Mouse (Mus musculus): ENCODE measurements at regions not wholly inside any gene's neighbourhood (a gene's known extent, or its start where the extent isn't known, plus 50 kb on each side); places are given as distances from the start of the nearest gene placed in this dataset.

GRCm38 (mm10) chr12:117417991-117418390 lies 98.3 kb upstream of the Rapgef5 start:
- Histone ChIP-seq H3K4me2 (ENCODE audit: low read depth) (no peak overlapping the region), H3K36me3 (ENCODE audit: control insufficient read depth, insufficient read depth) (no peaks in the 10 kb centered on the region), H3K79me2 (ENCODE audit: control insufficient read depth, insufficient read depth) (no peaks in the 10 kb centered on the region), H3ac (ENCODE audit: control insufficient read depth, insufficient read length) (no peak overlapping the region), H3K27me3 (ENCODE audit: control insufficient read depth, insufficient read depth, insufficient read length) (no peaks in the 10 kb centered on the region), H3K4me3 (no peak overlapping the region)
- TF ChIP-seq MYOG (IDR thresholded peaks at IDR 0.05; ENCODE audit: control insufficient read depth in 1 of 3, insufficient read depth in 1 of 3, insufficient read length in 2 of 3, low read depth in 2 of 3) (no peak), POLR2A (IDR thresholded peaks at IDR 0.05; ENCODE audit: insufficient read length, low read depth) (no peak), E2F4 (IDR thresholded peaks at IDR 0.05; ENCODE audit: insufficient read depth) (no peak), MYOD1 (IDR thresholded peaks at IDR 0.05; ENCODE audit: control insufficient read depth in 1 of 3, insufficient read length in 2 of 3, low read depth in 2 of 3) (no peak), REST (IDR thresholded peaks at IDR 0.05; ENCODE audit: insufficient read depth, insufficient read length) (no peak), MAX (IDR thresholded peaks at IDR 0.05; ENCODE audit: low read depth) (no peak), TCF3 (IDR thresholded peaks at IDR 0.05; ENCODE audit: insufficient read length, low read depth) (no peak), CEBPB (IDR thresholded peaks at IDR 0.05; ENCODE audit: insufficient read depth, poor library complexity, severe bottlenecking) (no peak), SRF (IDR thresholded peaks at IDR 0.05; ENCODE audit: control insufficient read depth, insufficient read length, low read depth) (no peak), TCF12 (IDR thresholded peaks at IDR 0.05; ENCODE audit: insufficient read depth, poor library complexity, severe bottlenecking) (no peak), POLR2AphosphoS2 (IDR thresholded peaks at IDR 0.05; ENCODE audit: insufficient read length, low read depth) (no peak), USF1 (IDR thresholded peaks at IDR 0.05; ENCODE audit: low read depth) (no peak)

GRCm38 (mm10) chr12:117422315-117422978 lies 93.8 kb upstream of the Rapgef5 start:
- H3K4me2 ChIP-seq (ENCODE audit: low read depth) = no peak overlapping the region
- no peaks in the 10 kb centered on the region for H3K36me3 ChIP-seq (ENCODE audit: control insufficient read depth, insufficient read depth)
- H3ac ChIP-seq (ENCODE audit: control insufficient read depth, insufficient read length) = no peak overlapping the region
- H3K4me3 ChIP-seq = no peak overlapping the region
- H3K79me2 ChIP-seq (ENCODE audit: control insufficient read depth, insufficient read depth) = no peaks in the 10 kb centered on the region
- H3K27me3 ChIP-seq (ENCODE audit: control insufficient read depth, insufficient read depth, insufficient read length) = no peaks in the 10 kb centered on the region
- TF ChIP-seq POLR2AphosphoS2 (IDR thresholded peaks at IDR 0.05; ENCODE audit: insufficient read length, low read depth) = no peak
- no peak for TF ChIP-seq CEBPB (IDR thresholded peaks at IDR 0.05; ENCODE audit: insufficient read depth, poor library complexity, severe bottlenecking)
- no peak for TF ChIP-seq POLR2A (IDR thresholded peaks at IDR 0.05; ENCODE audit: insufficient read length, low read depth)
- no peak for TF ChIP-seq SRF (IDR thresholded peaks at IDR 0.05; ENCODE audit: control insufficient read depth, insufficient read length, low read depth)
- no peak for TF ChIP-seq MAX (IDR thresholded peaks at IDR 0.05; ENCODE audit: low read depth)
- no peak for TF ChIP-seq USF1 (IDR thresholded peaks at IDR 0.05; ENCODE audit: low read depth)
- no peak for TF ChIP-seq MYOD1 (IDR thresholded peaks at IDR 0.05; ENCODE audit: control insufficient read depth in 1 of 3, insufficient read length in 2 of 3, low read depth in 2 of 3)
- TF ChIP-seq TCF3 (IDR thresholded peaks at IDR 0.05; ENCODE audit: insufficient read length, low read depth) = no peak
- TF ChIP-seq MYOG (IDR thresholded peaks at IDR 0.05; ENCODE audit: control insufficient read depth in 1 of 3, insufficient read depth in 1 of 3, insufficient read length in 2 of 3, low read depth in 2 of 3) = no peak
- no peak for TF ChIP-seq E2F4 (IDR thresholded peaks at IDR 0.05; ENCODE audit: insufficient read depth)
- TF ChIP-seq TCF12 (IDR thresholded peaks at IDR 0.05; ENCODE audit: insufficient read depth, poor library complexity, severe bottlenecking) = no peak
- TF ChIP-seq REST (IDR thresholded peaks at IDR 0.05; ENCODE audit: insufficient read depth, insufficient read length) = no peak

GRCm38 (mm10) chr12:117425363-117426031 lies 90.8 kb upstream of the Rapgef5 start:
- H3K79me2 ChIP-seq (ENCODE audit: control insufficient read depth, insufficient read depth) = no peaks in the 10 kb centered on the region
- no peaks in the 10 kb centered on the region for H3K27me3 ChIP-seq (ENCODE audit: control insufficient read depth, insufficient read depth, insufficient read length)
- H3K4me3 ChIP-seq = no peak overlapping the region
- no peak overlapping the region for H3ac ChIP-seq (ENCODE audit: control insufficient read depth, insufficient read length)
- TF ChIP-seq E2F4 (IDR thresholded peaks at IDR 0.05; ENCODE audit: insufficient read depth) (no peak), USF1 (IDR thresholded peaks at IDR 0.05; ENCODE audit: low read depth) (no peak)
- H3K4me2 ChIP-seq (ENCODE audit: low read depth) = no peak overlapping the region
- H3K36me3 ChIP-seq (ENCODE audit: control insufficient read depth, insufficient read depth) = no peaks in the 10 kb centered on the region

- Histone ChIP-seq H3K4me3 (no peak overlapping the region), H3K36me3 (ENCODE audit: control insufficient read depth, insufficient read depth) (no peaks in the 10 kb centered on the region), H3K27me3 (ENCODE audit: control insufficient read depth, insufficient read depth, insufficient read length) (no peaks in the 10 kb centered on the region), H3K79me2 (ENCODE audit: control insufficient read depth, insufficient read depth) (no peaks in the 10 kb centered on the region), H3K4me2 (ENCODE audit: low read depth) (no peak overlapping the region), H3ac (ENCODE audit: control insufficient read depth, insufficient read length) (no peak overlapping the region)
- TF ChIP-seq POLR2AphosphoS2 (IDR thresholded peaks at IDR 0.05; ENCODE audit: insufficient read length, low read depth) (no peak), USF1 (IDR thresholded peaks at IDR 0.05; ENCODE audit: low read depth) (no peak), MYOG (IDR thresholded peaks at IDR 0.05; ENCODE audit: control insufficient read depth in 1 of 3, insufficient read depth in 1 of 3, insufficient read length in 2 of 3, low read depth in 2 of 3) (no peak), MYOD1 (IDR thresholded peaks at IDR 0.05; ENCODE audit: control insufficient read depth in 1 of 3, insufficient read length in 2 of 3, low read depth in 2 of 3) (no peak), TCF3 (IDR thresholded peaks at IDR 0.05; ENCODE audit: insufficient read length, low read depth) (no peak), TCF12 (IDR thresholded peaks at IDR 0.05; ENCODE audit: insufficient read depth, poor library complexity, severe bottlenecking) (no peak)
These were observed 88.8 kb upstream of the Rapgef5 start for GRCm38 (mm10) chr12:117427431-117427830.

GRCm38 (mm10) chr12:117430886-117431285 lies 85.4 kb upstream of the Rapgef5 start:
- Histone ChIP-seq H3K79me2 (ENCODE audit: control insufficient read depth, insufficient read depth) (no peaks in the 10 kb centered on the region), H3ac (ENCODE audit: control insufficient read depth, insufficient read length) (no peak overlapping the region), H3K27me3 (ENCODE audit: control insufficient read depth, insufficient read depth, insufficient read length) (no peaks in the 10 kb centered on the region), H3K4me2 (ENCODE audit: low read depth) (peak overlapping the region; percentile 24), H3K4me3 (no peak overlapping the region), H3K36me3 (ENCODE audit: control insufficient read depth, insufficient read depth) (no peaks in the 10 kb centered on the region)
- TF ChIP-seq USF1 (IDR thresholded peaks at IDR 0.05; ENCODE audit: low read depth) (no peak), CEBPB (IDR thresholded peaks at IDR 0.05; ENCODE audit: insufficient read depth, poor library complexity, severe bottlenecking) (peak; percentile 68; the same call in 1 of the 2 replicates)

Measured in myocyte (in vitro differentiated cells).